Comparison of ENCODE assay signal across 25 mouse cellular contexts in genomic region chr6:142623351-142623750, GRCm38 (mm10).
"Had no signal": no experiment of that assay in that cellular context is flagged by ENCODE, and none has a peak within 500 bp of the region (broad histone marks: within the 10 kb centered on the region; RNA-seq: fewer than 3 reads in every experiment).

No protein-coding gene starts in this region.

- H3K27me3 ChIP-seq: limb, embryonic 13.5 days; liver, embryonic 12.5 days; liver, embryonic 15.5 days; lung, embryonic 15.5 days; megakaryocyte, embryonic 14.5 days; midbrain, embryonic 13.5 days; neural tube, embryonic 13.5 days; stomach, embryonic 15.5 days had no signal

- ATAC-seq: hindbrain, postnatal 0 days; inflammation-experienced regulatory T-cells, adult 6 months; liver, embryonic 12.5 days; midbrain, embryonic 13.5 days; midbrain, embryonic 16.5 days had no signal

- H3K36me3 ChIP-seq: limb, embryonic 10.5 days; limb, embryonic 13.5 days; liver, embryonic 12.5 days; liver, embryonic 15.5 days; lung, embryonic 15.5 days; midbrain, embryonic 10.5 days; midbrain, embryonic 13.5 days; neural tube, embryonic 13.5 days; stomach, embryonic 15.5 days had no signal

- H3K9me3 ChIP-seq: limb, embryonic 10.5 days; limb, embryonic 13.5 days; liver, embryonic 12.5 days; liver, embryonic 15.5 days; lung, embryonic 15.5 days; midbrain, embryonic 10.5 days; midbrain, embryonic 13.5 days; neural tube, embryonic 13.5 days; stomach, embryonic 15.5 days had no signal

- H3K4me2 ChIP-seq: limb, embryonic 13.5 days; liver, embryonic 12.5 days; liver, embryonic 15.5 days; lung, embryonic 15.5 days; midbrain, embryonic 13.5 days; neural tube, embryonic 13.5 days; stomach, embryonic 15.5 days had no signal

- H3K27ac ChIP-seq: hindbrain, postnatal 0 days; layer of hippocampus, adult 2 months; limb, embryonic 10.5 days; limb, embryonic 13.5 days; liver, embryonic 12.5 days; liver, embryonic 15.5 days; lung, embryonic 15.5 days; midbrain, embryonic 10.5 days; midbrain, embryonic 13.5 days; neural tube, embryonic 13.5 days; stomach, embryonic 15.5 days had no signal

- H3K4me1 ChIP-seq: limb, embryonic 10.5 days; limb, embryonic 13.5 days; liver, embryonic 12.5 days; liver, embryonic 15.5 days; lung, embryonic 15.5 days; megakaryocyte, embryonic 14.5 days; midbrain, embryonic 10.5 days; midbrain, embryonic 13.5 days; neural tube, embryonic 13.5 days; stomach, embryonic 15.5 days had no signal

- H3K4me3 ChIP-seq: layer of hippocampus, adult 2 months; limb, embryonic 10.5 days; limb, embryonic 13.5 days; liver, embryonic 12.5 days; liver, embryonic 15.5 days; lung, embryonic 15.5 days; megakaryocyte, embryonic 14.5 days; midbrain, embryonic 10.5 days; midbrain, embryonic 13.5 days; myocyte; neural tube, embryonic 13.5 days; stomach, embryonic 15.5 days had no signal

- H3K9ac ChIP-seq: limb, embryonic 13.5 days; liver, embryonic 12.5 days; liver, embryonic 15.5 days; lung, embryonic 15.5 days; midbrain, embryonic 13.5 days; neural tube, embryonic 13.5 days; stomach, embryonic 15.5 days had no signal

- DNase-seq: layer of hippocampus, adult 9-11 months; liver; lung, adult 18-20 months; lung, postnatal 10 days; lung, postnatal 36 days; retina, postnatal 1 day; right cerebral cortex, postnatal 25 days; spleen, adult 18-20 months; thymus, adult 18-20 months; thymus, postnatal 36 days had no signal
